Mouse (Mus musculus) adrenal gland (tissue): ENCODE measurements at regions not wholly inside any gene's neighbourhood (a gene's known extent, or its start where the extent isn't known, plus 50 kb on each side); places are given as distances from the start of the nearest gene placed in this dataset.

Experiments
- intact Hi-C: fragments of 180-260 bp; cut with DNase I; formaldehyde crosslinking; loops from one replicate; pipeline ENCODE4 v1.15.1; 2025

GRCm38 (mm10) chr2:45903350-45903749 is 786.2 kb upstream of the Zeb2 start:
- intact Hi-C loops, result no loop called here

DNA sequence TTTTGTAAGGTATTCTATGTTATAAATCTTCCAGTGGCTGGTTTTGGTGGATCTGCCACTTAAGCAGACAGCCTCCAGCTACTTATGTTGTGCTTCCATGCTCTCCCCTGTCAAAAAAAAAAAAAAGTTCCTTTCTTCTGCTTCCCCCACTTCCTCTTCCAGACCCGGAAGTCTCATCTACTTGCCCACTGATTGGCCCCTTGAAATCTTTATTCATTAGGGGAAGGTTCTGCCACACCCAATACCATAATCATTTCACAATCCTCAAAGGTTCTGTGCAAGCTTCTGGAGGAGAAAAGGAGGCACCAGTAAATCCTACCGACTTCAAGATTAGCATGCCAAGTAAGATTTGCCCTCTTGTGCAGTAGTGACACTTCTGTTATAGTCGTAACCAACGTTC is 784.7 kb upstream of the Zeb2 start:
- intact Hi-C loops, result no loop called here

DNA sequence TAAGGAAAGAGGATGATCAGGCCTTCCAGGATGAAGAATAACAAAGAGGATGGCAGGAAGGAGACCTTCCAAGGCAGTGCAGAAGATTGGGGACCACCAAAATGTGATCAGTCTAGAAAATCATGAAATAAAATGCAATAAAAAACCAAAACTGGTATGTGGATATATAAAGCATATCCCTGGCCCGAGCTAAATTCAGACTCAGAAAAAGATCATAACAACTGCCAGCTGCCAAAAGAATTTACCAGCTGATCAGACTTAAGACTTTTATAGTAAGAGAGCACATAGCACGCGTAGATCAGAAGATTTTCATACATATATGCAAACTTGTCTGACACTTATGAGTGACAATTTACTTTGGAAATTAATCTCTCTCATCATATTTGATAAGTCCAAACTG is 767.5 kb upstream of the Zeb2 start:
- intact Hi-C loops, result no loop called here

GRCm38 (mm10) chr2:45878656-45879055 is 761.5 kb upstream of the Zeb2 start:
- intact Hi-C loops, result no loop called here

DNA sequence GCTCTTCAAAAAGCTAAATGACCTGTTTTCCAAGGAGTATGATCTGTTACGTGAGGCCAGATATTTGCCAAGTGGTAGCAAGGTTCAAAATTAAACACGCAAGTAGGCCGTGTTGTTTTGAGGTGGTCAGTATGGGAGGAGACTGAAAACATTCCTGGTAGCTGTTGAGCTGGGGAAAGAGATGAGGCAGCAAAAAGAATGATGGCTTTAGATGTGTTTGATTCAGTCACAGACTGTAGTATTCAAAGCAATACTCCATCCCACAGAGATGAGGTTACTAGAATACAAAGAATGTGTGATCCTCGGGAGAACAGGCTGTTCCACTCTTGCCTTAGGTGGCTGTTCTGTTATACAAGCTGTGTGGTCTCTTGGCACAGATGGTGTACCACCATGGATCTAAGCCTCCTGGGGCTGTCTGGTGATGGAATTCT is 742.7 kb upstream of the Zeb2 start:
- intact Hi-C loops, result no loop called here

GRCm38 (mm10) chr2:45859445-45859844 is 742.2 kb upstream of the Zeb2 start:
- intact Hi-C loops, result no loop called here

DNA sequence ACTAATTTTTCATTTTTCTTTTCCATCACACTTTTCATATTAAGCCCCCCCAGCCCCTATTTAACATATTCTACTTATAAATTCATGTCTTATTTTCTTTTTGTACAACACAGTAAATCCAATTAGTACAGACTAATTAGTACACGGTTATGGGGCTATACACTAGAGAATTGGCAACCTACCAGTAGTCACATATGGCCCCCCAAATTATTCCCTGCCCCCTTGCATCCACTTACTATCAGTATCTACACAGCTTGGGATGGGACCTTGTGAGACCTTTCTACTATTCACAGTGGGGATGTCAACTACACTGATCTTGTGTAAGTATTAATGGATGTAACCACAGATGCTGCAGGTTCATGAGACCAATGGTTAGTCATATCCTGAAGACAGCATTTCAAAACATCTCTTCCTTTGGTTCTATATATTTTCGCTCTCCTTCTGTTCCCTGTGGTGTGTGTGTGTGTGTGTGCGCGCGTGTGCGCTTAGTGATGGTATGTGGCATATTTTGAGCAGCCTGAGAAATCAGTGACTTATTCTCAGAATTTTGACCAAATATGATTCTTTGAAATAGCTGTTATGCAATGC is 732.9 kb upstream of the Zeb2 start:
- intact Hi-C loops, result no loop called here

GRCm38 (mm10) chr2:45840389-45840788 is 723.2 kb upstream of the Zeb2 start:
- intact Hi-C loops, result no loop called here

DNA sequence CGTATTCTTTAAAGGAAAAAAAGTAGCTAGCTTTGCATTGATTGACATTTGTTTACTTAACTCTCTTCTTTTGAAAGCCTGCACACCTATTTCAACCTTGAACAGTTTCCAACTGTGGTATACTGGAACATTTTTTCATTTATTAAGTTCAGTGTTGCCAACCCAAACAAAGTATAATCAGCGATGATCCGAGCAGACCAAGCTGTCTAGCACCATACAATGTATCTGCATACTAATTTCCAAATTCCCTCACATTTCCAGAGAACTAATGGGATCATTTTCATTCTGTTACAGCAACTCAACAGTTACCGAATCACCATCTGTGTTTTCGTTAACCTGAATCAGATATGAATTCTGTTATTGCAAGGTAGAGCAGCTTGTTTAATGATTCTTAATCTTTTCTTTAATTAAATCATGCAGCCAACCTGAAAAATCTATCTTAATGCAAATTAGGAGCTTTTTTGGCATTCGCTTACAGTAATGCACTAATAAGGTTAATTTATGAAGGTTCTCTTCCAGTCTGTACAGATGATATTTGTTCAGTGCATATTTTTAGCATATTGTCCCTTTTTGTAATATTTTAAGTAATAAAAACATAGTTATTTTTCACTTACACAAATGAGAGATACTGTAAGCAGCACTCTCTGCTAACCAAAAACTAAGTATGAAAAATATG is 719.5 kb upstream of the Zeb2 start:
- intact Hi-C loops, result no loop called here

- intact Hi-C loops, result no loop called here
These were observed 700.9 kb upstream of the Zeb2 start for GRCm38 (mm10) chr2:45817945-45818719.

- intact Hi-C loops, result no loop called here
These were observed 697.5 kb upstream of the Zeb2 start for GRCm38 (mm10) chr2:45814741-45815140.

GRCm38 (mm10) chr2:45805329-45805728 is 688.1 kb upstream of the Zeb2 start:
- intact Hi-C loops, result no loop called here

DNA sequence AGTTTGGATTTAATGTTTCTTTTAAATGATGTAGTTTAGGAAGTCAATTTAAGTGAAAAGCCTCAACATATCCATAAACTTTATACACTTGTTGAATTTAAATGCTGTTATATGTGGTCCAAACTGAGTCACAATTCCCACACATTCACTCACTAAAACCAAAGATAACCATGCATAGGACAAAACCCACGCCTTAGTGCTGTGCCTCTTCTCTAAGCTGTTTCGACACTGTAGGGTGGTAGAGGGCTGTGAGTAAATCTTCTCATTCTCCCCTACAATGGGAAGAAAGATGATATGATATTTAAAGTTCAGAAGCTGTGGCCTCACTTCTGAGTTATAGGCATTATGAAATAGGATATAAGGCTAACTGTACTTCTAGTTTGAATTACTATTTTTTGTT is 682.9 kb upstream of the Zeb2 start:
- intact Hi-C loops, result no loop called here

DNA sequence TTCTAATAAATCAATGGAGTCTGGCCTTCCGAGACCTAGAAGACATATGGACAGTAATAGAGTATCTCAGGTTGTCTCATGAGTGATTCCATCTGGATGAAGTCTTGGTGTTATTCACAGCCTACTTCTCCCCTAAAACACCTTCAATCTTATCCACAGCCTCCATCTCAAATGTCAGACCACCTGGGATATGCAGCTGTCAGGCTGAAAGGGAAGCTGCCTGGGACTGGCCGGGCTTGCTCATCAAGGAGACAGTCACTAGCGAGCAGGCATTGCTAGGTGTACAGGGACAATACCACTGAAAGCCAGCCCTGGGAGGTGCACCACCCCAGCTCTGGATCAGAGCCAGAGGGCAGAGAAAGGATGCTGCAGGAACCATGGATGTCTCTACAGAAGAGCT is 676.4 kb upstream of the Zeb2 start:
- intact Hi-C loops, result no loop called here

DNA sequence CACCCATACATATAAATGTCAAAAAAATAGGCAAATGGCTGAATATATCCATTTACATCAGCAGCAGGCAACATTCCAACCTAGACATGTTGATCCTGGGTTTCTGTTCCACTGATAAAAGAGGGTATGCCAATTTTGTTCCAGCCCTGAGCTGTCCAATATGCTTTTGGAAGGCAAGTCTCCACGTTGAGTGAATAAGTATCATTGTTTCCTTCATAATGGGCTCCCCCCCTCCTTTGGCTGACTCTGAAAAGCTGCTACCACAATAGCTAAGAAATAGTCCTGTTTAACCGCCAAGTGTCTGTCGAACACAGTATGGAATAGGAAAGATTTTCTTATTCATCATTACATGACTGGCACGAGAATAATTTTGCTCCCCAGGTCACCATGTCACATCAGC is 672.5 kb upstream of the Zeb2 start:
- intact Hi-C loops, result no loop called here

GRCm38 (mm10) chr2:45787732-45788390 is 670.7 kb upstream of the Zeb2 start:
- intact Hi-C loops, result no loop called here

DNA sequence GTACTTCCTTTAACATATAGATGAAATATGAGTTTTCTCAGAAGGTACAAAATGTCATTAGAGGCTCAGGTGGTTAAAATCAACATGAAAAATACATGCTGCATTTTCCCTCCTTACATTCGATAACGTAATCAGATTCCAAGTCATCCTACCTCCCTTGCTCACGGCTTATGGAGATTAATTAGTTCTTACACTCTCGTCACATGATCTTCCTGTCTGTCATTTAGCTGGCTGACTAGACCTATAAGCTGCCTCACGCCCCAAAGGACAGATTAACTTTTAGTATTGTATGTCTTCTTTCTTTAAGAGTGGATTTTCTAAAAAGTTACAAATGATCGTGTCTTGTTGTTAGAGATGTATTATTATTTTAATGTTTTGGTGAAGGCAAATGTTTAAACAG is 669.6 kb upstream of the Zeb2 start:
- intact Hi-C loops, result no loop called here

GRCm38 (mm10) chr2:45785684-45786083 is 668.5 kb upstream of the Zeb2 start:
- intact Hi-C loops, result no loop called here

GRCm38 (mm10) chr2:45783634-45784412 is 666.6 kb upstream of the Zeb2 start:
- intact Hi-C loops, result no loop called here

DNA sequence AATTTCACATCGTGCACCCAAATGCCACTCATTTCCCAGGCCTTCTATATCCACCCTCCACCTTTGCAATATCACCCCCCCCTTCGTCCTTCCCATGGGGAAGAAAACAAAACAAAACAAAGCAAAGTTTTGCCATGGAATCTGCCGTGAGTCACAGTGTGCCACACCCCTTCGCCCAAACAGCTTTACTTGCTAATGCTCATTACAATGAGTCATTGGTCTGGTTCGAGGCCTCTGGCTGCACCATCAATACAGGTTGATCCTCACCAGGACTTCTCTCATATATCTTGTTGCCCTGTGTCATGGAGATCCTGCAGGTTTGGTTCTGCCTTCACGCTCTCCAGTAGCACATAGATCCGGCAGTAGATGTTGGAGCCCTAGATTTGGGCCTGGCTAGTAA is 660.3 kb upstream of the Zeb2 start:
- intact Hi-C loops, result no loop called here

- intact Hi-C loops, result no loop called here
These were observed 659.4 kb upstream of the Zeb2 start for GRCm38 (mm10) chr2:45776485-45777135.
